Mouse (Mus musculus) intestine, embryonic 16.5 days (tissue): ENCODE measurements around the gene Syde1. TPM values are rescaled to one million over a fixed set of nuclear protein-coding genes. Genes with fewer than 3 reads are reported as not detected.

Experiments
- ATAC-seq: fragments of 200-750 bp; cut with Nextera tagmentation; 2 replicates; pipeline ENCODE4 v1.8.0; 2017; ENCODE audit warnings: moderate TSS enrichment, moderate library complexity
- H3K27ac ChIP-seq: fragments of 300-500 bp; sonication (generic); 2 replicates; pipeline ENCODE4 v1.5.1; 2014; ENCODE audit warnings: mild to moderate bottlenecking, low read length
- H3K27me3 ChIP-seq: fragments of 300-500 bp; sonication (generic); replicated peaks from 2 replicates; pipeline ENCODE4 v1.6.1; 2014; ENCODE audit warnings: low read length, control low read depth, mixed read lengths; ENCODE audit not compliant: control insufficient read depth, insufficient read depth
- H3K36me3 ChIP-seq: fragments of 300-500 bp; sonication (generic); 2 replicates; pipeline ENCODE4 v1.6.1; 2014; ENCODE audit warnings: low read length, control low read depth; ENCODE audit not compliant: control insufficient read depth, insufficient read depth
- H3K4me1 ChIP-seq: fragments of 300-500 bp; sonication (generic); 2 replicates; pipeline ENCODE4 v1.6.1; 2014; ENCODE audit warnings: low read length, control low read depth, mixed read lengths; ENCODE audit not compliant: control insufficient read depth, insufficient read depth
- H3K4me2 ChIP-seq: fragments of 300-500 bp; sonication (generic); 2 replicates; pipeline ENCODE4 v1.6.1; 2014; ENCODE audit warnings: low read depth, low read length, control low read depth
- H3K4me3 ChIP-seq: fragments of 300-500 bp; sonication (generic); 2 replicates; pipeline ENCODE4 v1.5.1; 2014; ENCODE audit warnings: mild to moderate bottlenecking, low read length
- H3K9ac ChIP-seq: fragments of 300-500 bp; sonication (generic); 2 replicates; pipeline ENCODE4 v1.6.1; 2014; ENCODE audit warnings: low read depth, low read length
- H3K9me3 ChIP-seq: fragments of 300-500 bp; sonication (generic); 2 replicates; pipeline ENCODE4 v1.6.1; 2016; ENCODE audit warnings: low read length, control low read depth; ENCODE audit not compliant: control insufficient read depth
- WGBS: fragments of 180-500 bp; shearing (Covaris S2); extraction: QIAGEN DNeasy Blood & Tissue Kit; methylation state at CpG from one replicate; pipeline ENCODE4 v1.1.7; 2014; 5-methylcytosine and 5-hydroxymethylcytosine counted together
- polyA plus RNA-seq: library from polyadenylated mRNA; unstranded; fragments of >200 nt; fragmentation: Nextera tagmentation; extraction: Ambion mirVana; gene quantifications from 2 replicates; pipeline ENCODE4 v1.2.1, GENCODE M21; 2015

Gene Syde1
- polyA plus RNA-seq, 1 experiment from 2014 or later: 12.5 TPM

DNA sequence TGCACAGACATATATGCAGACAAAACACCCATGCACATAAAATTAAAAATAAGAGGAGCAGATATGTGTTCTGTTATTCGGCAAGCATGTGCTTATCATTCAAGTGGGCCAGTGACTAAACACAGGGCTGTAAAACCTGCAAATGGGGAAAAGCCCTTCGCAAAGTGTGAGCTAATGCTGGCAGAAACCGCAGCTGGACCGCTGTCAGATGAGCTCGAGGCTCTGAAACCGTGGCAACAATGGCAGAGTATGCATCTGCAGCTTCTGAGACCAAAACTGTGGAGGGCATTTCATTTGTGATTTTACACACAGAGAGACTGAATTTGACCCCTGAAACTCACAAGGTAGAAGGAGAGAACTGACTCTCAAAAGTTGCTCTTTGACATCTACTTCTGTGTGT, 21.3 kb downstream of the Syde1 start:
- no peak overlapping the region for H3K9ac ChIP-seq

GRCm38 (mm10) chr10:78569686-78570085, 22.1 kb downstream of the Syde1 start:
- Histone ChIP-seq H3K27me3 (no peaks in the 10 kb centered on the region), H3K4me1 (no peaks in the 10 kb centered on the region), H3K9ac (no peak overlapping the region), H3K36me3 (no peaks in the 10 kb centered on the region), H3K27ac (no peak overlapping the region), H3K4me2 (no peak overlapping the region), H3K9me3 (no peaks in the 10 kb centered on the region), H3K4me3 (no peak overlapping the region)
- ATAC-seq: no peak
- WGBS: 58% methylated on average over 3 of the region's 3 CpGs

More for the DNA sequence above, 21.3 kb downstream of the Syde1 start:
- no peaks in the 10 kb centered on the region for H3K27me3 ChIP-seq
- H3K4me2 ChIP-seq: no peak overlapping the region
- no peaks in the 10 kb centered on the region for H3K4me1 ChIP-seq
- no peak overlapping the region for H3K27ac ChIP-seq
- no peaks in the 10 kb centered on the region for H3K36me3 ChIP-seq
- no peak for ATAC-seq
- WGBS: 59% methylated on average over 6 of the region's 6 CpGs
- H3K9me3 ChIP-seq: no peaks in the 10 kb centered on the region
- no peak overlapping the region for H3K4me3 ChIP-seq

DNA sequence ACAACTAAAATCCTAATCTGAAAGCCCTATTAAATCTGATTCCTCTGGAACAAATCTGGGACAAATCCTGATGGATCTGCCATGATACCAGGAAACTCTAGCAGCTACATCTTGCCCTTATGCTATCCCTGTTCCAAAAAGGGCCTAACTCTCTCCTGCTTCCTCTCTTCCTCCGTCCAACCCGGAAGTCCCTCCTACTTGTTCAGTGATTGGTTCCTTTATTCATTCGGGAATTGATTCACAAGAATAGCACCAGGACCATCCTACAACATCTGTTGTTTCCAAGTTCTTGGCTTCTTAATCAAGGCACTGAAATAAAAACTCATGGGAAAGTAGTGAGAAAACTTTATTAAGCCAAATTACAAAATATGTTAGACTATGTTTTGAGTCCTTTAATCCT, 22.6 kb downstream of the Syde1 start:
- no peak overlapping the region for H3K4me3 ChIP-seq
- no peak overlapping the region for H3K4me2 ChIP-seq
- H3K27ac ChIP-seq: no peak overlapping the region
- WGBS: 75% methylated on average over 3 of the region's 3 CpGs
- ATAC-seq: no peak
- no peak overlapping the region for H3K9ac ChIP-seq
- no peaks in the 10 kb centered on the region for H3K36me3 ChIP-seq
- no peaks in the 10 kb centered on the region for H3K4me1 ChIP-seq
- no peaks in the 10 kb centered on the region for H3K9me3 ChIP-seq
- H3K27me3 ChIP-seq: no peaks in the 10 kb centered on the region

DNA sequence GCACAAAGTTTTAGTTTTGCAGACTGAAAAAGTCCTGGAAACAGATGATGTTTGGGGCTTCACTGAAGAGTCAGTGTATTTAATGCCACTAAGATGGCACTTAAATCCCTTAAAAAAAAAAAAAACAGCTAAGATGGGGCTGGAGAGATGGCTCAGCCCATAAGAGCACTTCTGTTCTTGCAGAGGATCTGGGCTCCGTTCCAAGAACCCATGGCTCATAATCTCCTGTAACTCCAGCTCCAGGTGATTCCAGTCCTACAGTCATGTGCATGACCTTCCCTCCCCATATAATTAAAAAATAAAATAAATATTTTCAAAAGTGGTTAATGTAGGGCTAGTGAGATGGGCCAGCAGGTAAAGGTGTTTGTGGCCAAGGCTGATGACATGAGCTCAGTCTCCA, 26.7 kb downstream of the Syde1 start:
- H3K4me3 ChIP-seq: no peak overlapping the region
- 87% methylated on average over 1 of the region's 1 CpGs for WGBS
- H3K4me1 ChIP-seq: no peaks in the 10 kb centered on the region
- H3K9ac ChIP-seq: no peak overlapping the region
- H3K27me3 ChIP-seq: no peaks in the 10 kb centered on the region
- no peak overlapping the region for H3K27ac ChIP-seq
- H3K36me3 ChIP-seq: no peaks in the 10 kb centered on the region
- no peaks in the 10 kb centered on the region for H3K9me3 ChIP-seq
- H3K4me2 ChIP-seq: no peak overlapping the region
- no peak for ATAC-seq

DNA sequence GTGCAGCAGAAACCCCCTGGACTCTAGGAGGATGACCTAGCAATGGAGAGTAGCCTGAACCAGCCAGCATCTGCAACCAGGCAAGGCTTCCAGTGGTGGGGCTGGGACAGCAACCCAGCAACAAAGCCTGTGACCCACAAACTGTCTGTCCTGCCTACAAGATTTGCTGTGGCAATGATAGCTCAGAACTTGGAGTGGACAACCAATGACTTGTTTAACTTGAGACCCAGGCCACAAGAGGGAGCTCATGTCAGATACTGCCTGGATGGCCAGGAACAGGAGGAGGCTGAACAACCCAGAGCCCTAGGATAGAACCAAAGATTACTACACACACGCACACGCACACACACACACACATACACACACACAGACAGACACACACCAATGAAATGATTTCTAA, 50.8 kb downstream of the Syde1 start:
- no peak overlapping the region for H3K9ac ChIP-seq
- no peaks in the 10 kb centered on the region for H3K36me3 ChIP-seq
- WGBS: 57% methylated on average over 2 of the region's 2 CpGs
- H3K4me2 ChIP-seq: no peak overlapping the region
- no peaks in the 10 kb centered on the region for H3K9me3 ChIP-seq
- H3K27me3 ChIP-seq: no peaks in the 10 kb centered on the region
- no peak overlapping the region for H3K4me3 ChIP-seq
- no peak for ATAC-seq
- H3K4me1 ChIP-seq: no peaks in the 10 kb centered on the region
- no peak overlapping the region for H3K27ac ChIP-seq

Other genes with a start within 250 kb of the Syde1 start
- 30.0 and 42.5 TPM in 2 replicates for gene Agpat3, start 239.5 kb downstream of the Syde1 start, polyA plus RNA-seq
- 252 and 268 TPM in 2 replicates for gene Rrp1, start 178.9 kb downstream of the Syde1 start, polyA plus RNA-seq
- 288 and 325 TPM in 2 replicates for gene Cstb, start 166.3 kb downstream of the Syde1 start, polyA plus RNA-seq
- 35.9 and 39.9 TPM in 2 replicates for gene Pdxk, start 127.0 kb downstream of the Syde1 start, polyA plus RNA-seq
- not detected in 2 replicates for gene Olfr1358, start 74.5 kb downstream of the Syde1 start, polyA plus RNA-seq
- gene Ilvbl, start 17.6 kb downstream of the Syde1 start, polyA plus RNA-seq: 83.1 and 85.8 TPM in 2 replicates
- not detected in 2 replicates for gene Olfr1357, start 26.1 kb upstream of the Syde1 start, polyA plus RNA-seq
- gene Casp14, start 126.3 kb upstream of the Syde1 start, polyA plus RNA-seq: 0.18 and 0.37 TPM in 2 replicates
- gene Ccdc105, start 161.1 kb upstream of the Syde1 start, polyA plus RNA-seq: 0.12 TPM in 1 of 2 replicates, not detected in the other
- 0.81 and 1.6 TPM in 2 replicates for gene Slc1a6, start 188.5 kb upstream of the Syde1 start, polyA plus RNA-seq